Mouse (Mus musculus) liver, embryonic 13.5 days (tissue): ENCODE data around the gene Ckap5. TPM values are rescaled to one million over a fixed set of nuclear protein-coding genes. Genes with fewer than 3 reads are reported as not detected.

Source experiments
- ATAC-seq: fragments of 200-750 bp; cut with Nextera tagmentation; 2 replicates; pipeline ENCODE4 v1.8.0; 2017; ENCODE audit warnings: low read depth, mild to moderate bottlenecking, moderate number of reproducible peaks, moderate library complexity
- DNase-seq: peaks from one replicate; pipeline ENCODE4 v3.0.0; 2022
- H3K27ac ChIP-seq: fragments of 300-500 bp; sonication (generic); 2 replicates; pipeline ENCODE4 v1.5.1; 2015; ENCODE audit warnings: moderate library complexity, mild to moderate bottlenecking, inconsistent platforms
- H3K27me3 ChIP-seq: fragments of 300-500 bp; sonication (generic); 2 replicates; pipeline ENCODE4 v1.6.1; 2015; ENCODE audit warnings: mild to moderate bottlenecking, inconsistent platforms
- H3K36me3 ChIP-seq: fragments of 300-500 bp; sonication (generic); 2 replicates; pipeline ENCODE4 v1.6.1; 2015; ENCODE audit warnings: mild to moderate bottlenecking, inconsistent platforms
- H3K4me1 ChIP-seq: fragments of 300-500 bp; sonication (generic); replicated peaks from 2 replicates; pipeline ENCODE4 v1.6.1; 2015; ENCODE audit warnings: inconsistent platforms
- H3K4me2 ChIP-seq: fragments of 300-500 bp; sonication (generic); 2 replicates; pipeline ENCODE4 v1.6.1; 2015; ENCODE audit warnings: inconsistent platforms, mild to moderate bottlenecking, moderate library complexity
- H3K4me3 ChIP-seq: fragments of 300-500 bp; sonication (generic); replicated peaks from 2 replicates; pipeline ENCODE4 v1.5.1; 2015; ENCODE audit warnings: mild to moderate bottlenecking, inconsistent platforms
- H3K9ac ChIP-seq: fragments of 300-500 bp; sonication (generic); 2 replicates; pipeline ENCODE4 v1.6.1; 2015; ENCODE audit warnings: mild to moderate bottlenecking, inconsistent platforms
- H3K9me3 ChIP-seq: fragments of 300-500 bp; sonication (generic); replicated peaks from 2 replicates; pipeline ENCODE4 v1.6.1; 2016; ENCODE audit warnings: inconsistent platforms
- WGBS: fragments of 180-500 bp; shearing (Covaris S2); methylation state at CpG from one replicate; pipeline ENCODE4 v1.1.7; 2015; ENCODE audit not compliant: insufficient replicate concordance; 5-methylcytosine and 5-hydroxymethylcytosine counted together
- polyA plus RNA-seq: library from polyadenylated mRNA; unstranded; fragments of >200 nt; fragmentation: Nextera tagmentation; extraction: Ambion mirVana; gene quantifications from 2 replicates; pipeline ENCODE4 v1.2.1, GENCODE M21; 2015

Ckap5 gene
- polyA plus RNA-seq, 1 experiment from 2014 or later: 47.8 TPM

GRCm38 (mm10) chr2:91655827-91656226 is 129.3 kb downstream of the Ckap5 start:
- H3K27me3 ChIP-seq: no peaks in the 10 kb centered on the region
- no peak overlapping the region for H3K4me2 ChIP-seq
- WGBS: 64% methylated on average over 6 of the region's 6 CpGs
- peaks cover 26% of the 10 kb centered on the region for H3K4me1 ChIP-seq
- H3K9me3 ChIP-seq: no peaks in the 10 kb centered on the region
- no peak overlapping the region for H3K27ac ChIP-seq
- H3K4me3 ChIP-seq: no peak overlapping the region
- H3K9ac ChIP-seq: no peak overlapping the region
- DNase-seq (no peak), ATAC-seq (no peak)
- peaks cover 76% of the 10 kb centered on the region for H3K36me3 ChIP-seq

- Histone ChIP-seq H3K4me1 (peaks cover 17% of the 10 kb centered on the region), H3K4me2 (no peak overlapping the region), H3K27ac (no peak overlapping the region), H3K4me3 (no peak overlapping the region), H3K36me3 (peaks cover 84% of the 10 kb centered on the region), H3K27me3 (no peaks in the 10 kb centered on the region), H3K9me3 (no peaks in the 10 kb centered on the region), H3K9ac (no peak overlapping the region)
- 72% methylated on average over 8 of the region's 8 CpGs for WGBS
- no peak for ATAC-seq
- no peak for DNase-seq
Observed at GRCm38 (mm10) chr2:91656774-91657173, 130.2 kb downstream of the Ckap5 start.

- no peaks in the 10 kb centered on the region; the same call in 1 of the 2 replicates for H3K4me1 ChIP-seq
- H3K36me3 ChIP-seq: peaks cover 91% of the 10 kb centered on the region
- WGBS: 89% methylated on average over 8 of the region's 8 CpGs
- DNase-seq: no peak
- no peak overlapping the region for H3K9ac ChIP-seq
- no peak for ATAC-seq
- H3K27me3 ChIP-seq: no peaks in the 10 kb centered on the region
- no peak overlapping the region for H3K4me2 ChIP-seq
- no peaks in the 10 kb centered on the region for H3K9me3 ChIP-seq
- H3K27ac ChIP-seq: no peak overlapping the region
- no peak overlapping the region for H3K4me3 ChIP-seq
Observed at GRCm38 (mm10) chr2:91659657-91660056, 133.1 kb downstream of the Ckap5 start.

- no peak overlapping the region for H3K4me3 ChIP-seq
- 84% methylated on average over 6 of the region's 6 CpGs for WGBS
- no peak overlapping the region for H3K27ac ChIP-seq
- H3K4me1 ChIP-seq: no peaks in the 10 kb centered on the region
- ATAC-seq: no peak
- H3K27me3 ChIP-seq: no peaks in the 10 kb centered on the region
- H3K9me3 ChIP-seq: no peaks in the 10 kb centered on the region
- no peak overlapping the region for H3K4me2 ChIP-seq
- DNase-seq: no peak
- H3K36me3 ChIP-seq: peaks cover 84% of the 10 kb centered on the region
- no peak overlapping the region for H3K9ac ChIP-seq
Observed at GRCm38 (mm10) chr2:91660981-91661380, 134.4 kb downstream of the Ckap5 start.

- Histone ChIP-seq H3K4me1 (no peaks in the 10 kb centered on the region), H3K27me3 (no peaks in the 10 kb centered on the region), H3K9ac (no peak overlapping the region), H3K36me3 (peaks cover 82% of the 10 kb centered on the region), H3K4me2 (no peak overlapping the region), H3K27ac (no peak overlapping the region), H3K4me3 (no peak overlapping the region), H3K9me3 (no peaks in the 10 kb centered on the region)
- DNase-seq (no peak), ATAC-seq (no peak)
Observed at GRCm38 (mm10) chr2:91664780-91665179, 138.2 kb downstream of the Ckap5 start.

- Histone ChIP-seq H3K27me3 (no peaks in the 10 kb centered on the region), H3K36me3 (peaks cover 89% of the 10 kb centered on the region), H3K27ac (no peak overlapping the region), H3K9ac (no peak overlapping the region), H3K4me3 (no peak overlapping the region), H3K9me3 (no peaks in the 10 kb centered on the region), H3K4me1 (no peaks in the 10 kb centered on the region), H3K4me2 (no peak overlapping the region)
- DNase-seq (no peak), ATAC-seq (no peak)
- WGBS: 79% methylated on average over 6 of the region's 6 CpGs
Observed at GRCm38 (mm10) chr2:91666386-91666910, 139.9 kb downstream of the Ckap5 start.

GRCm38 (mm10) chr2:91667747-91668146 is 141.2 kb downstream of the Ckap5 start:
- ATAC-seq: no peak
- H3K9me3 ChIP-seq: no peaks in the 10 kb centered on the region
- H3K36me3 ChIP-seq: peaks cover 91% of the 10 kb centered on the region

DNA sequence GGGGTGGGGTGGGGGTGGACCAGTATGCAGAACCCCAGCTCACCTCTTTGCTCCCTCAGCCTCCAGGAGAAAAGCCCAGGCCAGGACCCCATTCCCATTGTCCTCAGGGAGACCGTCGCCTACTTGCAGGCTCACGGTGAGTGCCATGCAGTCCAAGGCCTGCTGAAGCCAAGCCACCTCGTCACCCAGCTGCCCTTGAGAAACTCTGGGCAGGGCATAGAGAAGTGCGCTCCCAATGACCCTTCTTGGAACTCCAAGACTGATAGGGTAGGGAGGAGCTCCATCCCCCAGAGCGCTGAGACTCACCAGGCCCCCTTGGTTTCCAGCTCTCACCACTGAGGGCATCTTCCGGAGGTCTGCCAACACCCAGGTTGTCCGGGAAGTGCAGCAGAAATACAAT is 142.8 kb downstream of the Ckap5 start:
- ATAC-seq (no peak), DNase-seq (no peak)
- H3K9me3 ChIP-seq: no peaks in the 10 kb centered on the region
- H3K9ac ChIP-seq: no peak overlapping the region
- H3K4me2 ChIP-seq: no peak overlapping the region
- H3K4me3 ChIP-seq: no peak overlapping the region
- peaks cover 90% of the 10 kb centered on the region for H3K36me3 ChIP-seq
- H3K27me3 ChIP-seq: no peaks in the 10 kb centered on the region
- WGBS: 87% methylated on average over 8 of the region's 8 CpGs
- H3K4me1 ChIP-seq: no peaks in the 10 kb centered on the region
- no peak overlapping the region for H3K27ac ChIP-seq

More at GRCm38 (mm10) chr2:91667747-91668146, 141.2 kb downstream of the Ckap5 start:
- Histone ChIP-seq H3K27ac (no peak overlapping the region), H3K4me3 (no peak overlapping the region), H3K4me2 (no peak overlapping the region), H3K27me3 (no peaks in the 10 kb centered on the region), H3K4me1 (no peaks in the 10 kb centered on the region), H3K9ac (no peak overlapping the region)
- no peak for DNase-seq
- 81% methylated on average over 2 of the region's 2 CpGs for WGBS

- Histone ChIP-seq H3K4me3 (no peak overlapping the region), H3K9me3 (no peaks in the 10 kb centered on the region), H3K27ac (no peak overlapping the region), H3K36me3 (peaks cover 90% of the 10 kb centered on the region), H3K9ac (no peak overlapping the region), H3K27me3 (no peaks in the 10 kb centered on the region), H3K4me2 (no peak overlapping the region), H3K4me1 (no peaks in the 10 kb centered on the region)
- 84% methylated on average over 6 of the region's 6 CpGs for WGBS
- ATAC-seq (no peak), DNase-seq (no peak)
Observed at GRCm38 (mm10) chr2:91670038-91670437, 143.5 kb downstream of the Ckap5 start.

Other genes with a start within 250 kb of the Ckap5 start
- gene 1110051M20Rik, start 82.1 kb upstream of the Ckap5 start, polyA plus RNA-seq: 7.5 and 7.7 TPM in 2 replicates
- 0.93 and 1.1 TPM in 2 replicates for gene Lrp4, start 69.3 kb upstream of the Ckap5 start, polyA plus RNA-seq
- 135 and 155 TPM in 2 replicates for gene F2, start 109.7 kb downstream of the Ckap5 start, polyA plus RNA-seq
- 2.1 and 2.5 TPM in 2 replicates for gene Zfp408, start 123.0 kb downstream of the Ckap5 start, polyA plus RNA-seq
- 42.3 and 50.5 TPM in 2 replicates for gene Arhgap1, start 123.1 kb downstream of the Ckap5 start, polyA plus RNA-seq
- 10.6 and 12.5 TPM in 2 replicates for gene Atg13, start 183.8 kb downstream of the Ckap5 start, polyA plus RNA-seq
- gene Harbi1, start 184.1 kb downstream of the Ckap5 start, polyA plus RNA-seq: 8.0 and 8.5 TPM in 2 replicates
- gene Ambra1, start 203.4 kb downstream of the Ckap5 start, polyA plus RNA-seq: 4.6 and 5.8 TPM in 2 replicates